23 mouse cellular contexts compared by ENCODE assay signal in the genomic region with DNA sequence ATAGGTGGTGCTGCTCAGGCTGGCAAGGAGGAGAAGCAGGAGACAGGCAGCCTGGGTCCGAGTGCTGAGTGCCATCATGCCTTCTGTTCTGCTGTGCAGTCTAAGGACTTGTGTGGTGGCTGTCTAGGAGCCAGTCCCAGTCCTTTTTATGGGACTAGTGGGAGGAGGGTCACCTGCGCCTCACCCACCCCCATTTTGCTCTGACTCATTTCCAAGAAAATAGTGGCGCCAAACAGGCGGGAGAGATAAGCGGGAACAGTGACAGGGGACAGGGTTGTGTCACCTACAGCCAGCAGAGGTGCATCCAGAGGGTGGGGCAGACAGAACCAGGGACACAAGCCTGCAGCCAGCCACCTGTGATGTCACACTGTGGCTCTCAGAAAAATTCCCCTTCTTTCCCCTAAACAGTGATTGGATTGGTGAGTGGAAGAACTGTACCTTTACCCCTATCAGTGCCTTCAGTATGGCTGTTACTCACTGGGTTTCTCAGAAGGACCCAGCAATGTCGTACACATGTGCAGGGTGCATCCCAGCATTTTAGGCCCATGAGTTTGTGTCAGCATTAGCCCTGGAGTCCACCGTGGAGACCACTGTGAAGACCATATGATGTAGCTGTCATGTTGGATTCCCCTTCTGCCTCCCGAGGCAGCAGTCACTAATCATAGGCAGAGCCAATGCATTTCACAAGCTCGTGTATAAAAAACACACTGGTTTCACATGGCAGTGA. TPM values are rescaled to one million over a fixed set of nuclear protein-coding genes. Genes with fewer than 3 reads are reported as not detected.
DNase-seq lines count a peak whose midpoint lies in the region; ATAC-seq and TF ChIP-seq lines count a peak whose summit lies in the region.
"Had no signal": no experiment of that assay in that cellular context is flagged by ENCODE, and none has a peak within 500 bp of the region (broad histone marks: within the 10 kb centered on the region; RNA-seq: fewer than 3 reads in every experiment).

Gene Hamp, minus strand, starts transcription at position 124 of the 727 bp plus-strand sequence.

- 54% methylated on average over 9 of the region's 9 CpGs for WGBS in heart, adult 2 months
- 24% methylated on average over 9 of the region's 9 CpGs for WGBS in liver, adult 2 months
- 63% methylated on average over 9 of the region's 9 CpGs for WGBS in liver, embryonic 11.5 days
- 69% methylated on average over 9 of the region's 9 CpGs for WGBS in bone marrow, adult 2 months
- WGBS in liver, embryonic 15.5 days (ENCODE audit: insufficient replicate concordance), result 56% methylated on average over 9 of the region's 9 CpGs

- TF ChIP-seq EP300 in heart, adult 2 months (IDR thresholded peaks at IDR 0.05; ENCODE audit: insufficient read depth, low read depth, low read length), result no peak

- ATAC-seq in liver, embryonic 11.5 days (replicated peaks; ENCODE audit: low FRiP score), result no peak
- ATAC-seq in liver, embryonic 15.5 days (ENCODE audit: insufficient read depth), result peak; percentile 38; the same call in 1 of the 2 replicates
- ATAC-seq: activated CD4-positive, CD25-positive, alpha-beta regulatory T cell, adult 4 months; midbrain, embryonic 15.5 days; Patski had no signal

- H3K9ac ChIP-seq in heart, adult 2 months (ENCODE audit: low read depth, low read length), result no peak within 1 kb of the TSS
- peak within 1 kb of the TSS; percentile 72 for H3K9ac ChIP-seq in liver, adult 2 months (ENCODE audit: low read depth, low read length)
- H3K9ac ChIP-seq in liver, embryonic 11.5 days (ENCODE audit: low read depth, low read length), result no peak within 1 kb of the TSS
- no peak within 1 kb of the TSS for H3K9ac ChIP-seq in liver, embryonic 15.5 days
- H3K9ac ChIP-seq: heart, embryonic 15.5 days; lung, embryonic 15.5 days; midbrain, embryonic 15.5 days had no signal

- H3K36me3 ChIP-seq in heart, adult 2 months (ENCODE audit: control insufficient read depth, insufficient read depth, low read length), result no peaks in the 10 kb centered on the region
- peaks cover 3% of the 10 kb centered on the region for H3K36me3 ChIP-seq in liver, adult 2 months (ENCODE audit: control insufficient read depth, insufficient read depth, low read length)
- peaks cover 3% of the 10 kb centered on the region; the same call in 1 of the 2 replicates for H3K36me3 ChIP-seq in liver, embryonic 11.5 days (ENCODE audit: control insufficient read depth, insufficient read depth, low read length)
- peaks cover 14% of the 10 kb centered on the region for H3K36me3 ChIP-seq in liver, embryonic 15.5 days (replicated peaks)

- H3K4me1 ChIP-seq in heart, adult 2 months (ENCODE audit: control insufficient read depth, insufficient read depth, low read length), result no peaks in the 10 kb centered on the region
- H3K4me1 ChIP-seq in liver, adult 2 months (ENCODE audit: control insufficient read depth, insufficient read depth, low read length), result peaks cover 7% of the 10 kb centered on the region
- H3K4me1 ChIP-seq in liver, embryonic 11.5 days (replicated peaks; ENCODE audit: control insufficient read depth, insufficient read depth, low read length), result no peaks in the 10 kb centered on the region
- H3K4me1 ChIP-seq in bone marrow, adult 2 months (ENCODE audit: control insufficient read depth, insufficient read depth, low read length), result peaks cover 2% of the 10 kb centered on the region
- H3K4me1 ChIP-seq in liver, embryonic 15.5 days (replicated peaks), result no peaks in the 10 kb centered on the region; the same call in 1 of the 2 replicates
- H3K4me1 ChIP-seq: forebrain, embryonic 10.5 days; heart, embryonic 15.5 days; limb, embryonic 10.5 days; lung, embryonic 15.5 days; midbrain, embryonic 15.5 days had no signal

- no peak within 1 kb of the TSS for H3K4me2 ChIP-seq in liver, embryonic 11.5 days
- no peak within 1 kb of the TSS for H3K4me2 ChIP-seq in liver, embryonic 15.5 days
- H3K4me2 ChIP-seq: heart, embryonic 15.5 days; lung, embryonic 15.5 days; midbrain, embryonic 15.5 days had no signal

- H3K27me3 ChIP-seq in heart, adult 2 months (ENCODE audit: control insufficient read depth, insufficient read depth, low read length), result no peaks in the 10 kb centered on the region
- no peaks in the 10 kb centered on the region for H3K27me3 ChIP-seq in liver, adult 2 months (ENCODE audit: control insufficient read depth, insufficient read depth, low read length)
- no peaks in the 10 kb centered on the region for H3K27me3 ChIP-seq in liver, embryonic 11.5 days (replicated peaks; ENCODE audit: control insufficient read depth, insufficient read depth, low read length)
- no peaks in the 10 kb centered on the region for H3K27me3 ChIP-seq in liver, embryonic 15.5 days
- H3K27me3 ChIP-seq: heart, embryonic 15.5 days; lung, embryonic 15.5 days; midbrain, embryonic 15.5 days; Patski had no signal

- intact Hi-C loops in heart, adult 2 months (cut with DNase I), result no loop called here
- intact Hi-C loops in left cerebral cortex, postnatal 25 days (cut with DNase I), result no loop called here

- TF ChIP-seq POLR2A in heart, adult 2 months (IDR thresholded peaks at IDR 0.05; ENCODE audit: insufficient read depth, low read depth, low read length), result no peak
- no peak; the same call in none of the 2 replicates for TF ChIP-seq POLR2A in liver, adult 2 months (IDR thresholded peaks at IDR 0.05; ENCODE audit: extremely low read depth, insufficient read depth, low read length)
- no peak for TF ChIP-seq POLR2A in bone marrow, adult 2 months (IDR thresholded peaks at IDR 0.05; ENCODE audit: borderline replicate concordance, control insufficient read depth, low read depth, low read length)

- TF ChIP-seq CTCF in heart, adult 2 months (IDR thresholded peaks at IDR 0.05), result no peak
- TF ChIP-seq CTCF in liver, adult 2 months (IDR thresholded peaks at IDR 0.05; ENCODE audit: low read depth, low read length), result no peak
- TF ChIP-seq CTCF in bone marrow, adult 2 months (IDR thresholded peaks at IDR 0.05; ENCODE audit: control insufficient read depth, insufficient read depth, low read length), result no peak

- no peak for DNase-seq in heart, adult 2 months
- DNase-seq in heart, adult 9 months (ENCODE audit: low spot score in 2 of 2), result no peak
- peak; percentile 88 for DNase-seq in liver, adult 2 months (ENCODE audit: extremely low read depth, low read depth, low spot score)
- DNase-seq in liver, embryonic 11.5 days (ENCODE audit: low spot score), result no peak
- DNase-seq in left cerebral cortex, postnatal 25 days (ENCODE audit: low spot score in 2 of 2), result no peak
- DNase-seq: cerebellum, adult 9-11 months; gastrocnemius, postnatal 14 days; layer of hippocampus, postnatal 36 days; thymus, adult 18-20 months had no signal

- no peaks in the 10 kb centered on the region for H3K9me3 ChIP-seq in liver, embryonic 11.5 days (ENCODE audit: control insufficient read depth, low read length)
- no peaks in the 10 kb centered on the region for H3K9me3 ChIP-seq in liver, embryonic 15.5 days (replicated peaks)
- H3K9me3 ChIP-seq: forebrain, embryonic 10.5 days; heart, embryonic 15.5 days; limb, embryonic 10.5 days; lung, embryonic 15.5 days; midbrain, embryonic 15.5 days had no signal

- H3K4me3 ChIP-seq in heart, adult 2 months, result no peak within 1 kb of the TSS
- peak within 1 kb of the TSS; percentile 62 for H3K4me3 ChIP-seq in liver, adult 2 months (ENCODE audit: insufficient read depth, low read depth, low read length)
- H3K4me3 ChIP-seq in liver, embryonic 11.5 days (ENCODE audit: low read depth, low read length), result no peak within 1 kb of the TSS
- H3K4me3 ChIP-seq in bone marrow, adult 2 months (replicated peaks; ENCODE audit: control insufficient read depth, low read depth, low read length), result no peak within 1 kb of the TSS
- no peak within 1 kb of the TSS for H3K4me3 ChIP-seq in liver, embryonic 15.5 days (replicated peaks)
- H3K4me3 ChIP-seq: forebrain, embryonic 10.5 days; heart, embryonic 15.5 days; limb, embryonic 10.5 days; lung, embryonic 15.5 days; midbrain, embryonic 15.5 days had no signal

- H3K79me2 ChIP-seq in heart, adult 2 months (replicated peaks; ENCODE audit: control insufficient read depth, insufficient read depth, low read length), result no peaks in the 10 kb centered on the region
- no peaks in the 10 kb centered on the region; the same call in 1 of the 2 replicates for H3K79me2 ChIP-seq in liver, adult 2 months (ENCODE audit: control insufficient read depth, insufficient read depth, low read length)

- H3K27ac ChIP-seq in heart, adult 2 months, result no peak within 1 kb of the TSS
- H3K27ac ChIP-seq in liver, adult 2 months (replicated peaks; ENCODE audit: insufficient read depth, low read depth, low read length), result peak within 1 kb of the TSS; percentile 77
- H3K27ac ChIP-seq in liver, embryonic 11.5 days (ENCODE audit: low read depth, low read length), result no peak within 1 kb of the TSS
- H3K27ac ChIP-seq in bone marrow, adult 2 months (ENCODE audit: control insufficient read depth, insufficient read depth, low read depth, low read length, poor library complexity), result no peak within 1 kb of the TSS
- no peak within 1 kb of the TSS for H3K27ac ChIP-seq in liver, embryonic 15.5 days (replicated peaks)
- H3K27ac ChIP-seq: forebrain, embryonic 10.5 days; heart, embryonic 15.5 days; limb, embryonic 10.5 days; lung, embryonic 15.5 days; midbrain, embryonic 15.5 days had no signal

RNA-seq across cellular contexts. Expression of gene Hamp, which starts in this region (rescaled TPM):
- total RNA-seq in heart, adult 2 months (2021), result 10 to 100 TPM; 11.8 to 14.2 TPM
- 114 and 141 TPM in 2 replicates for polyA plus RNA-seq in heart, adult 2 months (2012; rRNA removed)
- 1,191 and 3,227 TPM in 2 replicates for total RNA-seq in liver, adult 2 months (2014; rRNA removed)
- 8,217 and 12,671 TPM in 2 replicates for polyA plus RNA-seq in liver, adult 2 months (2012; rRNA removed)
- not detected in 2 replicates for polyA plus RNA-seq in liver, embryonic 11.5 days (2014; fragmentation: Nextera tagmentation; extraction: Ambion mirVana)
- polyA plus RNA-seq in bone marrow, adult 2 months (2011; ENCODE audit: insufficient read depth, insufficient read length, low replicate concordance, missing spikeins), result 9.2 and 42.2 TPM in 2 replicates
- 22.2 and 25.5 TPM in 2 replicates for polyA plus RNA-seq in liver, embryonic 15.5 days (2015; fragmentation: Nextera tagmentation; extraction: Ambion mirVana)
- not detected for total RNA-seq in left cerebral cortex, postnatal 25 days (2021)
- total RNA-seq: gastrocnemius, postnatal 14 days; layer of hippocampus, adult 18-20 months; layer of hippocampus, postnatal 36 days had no signal
- polyA plus RNA-seq: activated CD4-positive, CD25-positive, alpha-beta regulatory T cell, adult 4 months; C2C12; embryonic facial prominence, embryonic 14.5 days; forebrain, embryonic 10.5 days; frontal cortex, adult 2 months; heart, embryonic 15.5 days; kidney, embryonic 14.5 days; limb, embryonic 10.5 days; lung, embryonic 15.5 days; midbrain, embryonic 15.5 days; Patski had no signal

Comparison
In these comparisons a context has a peak if more than half of its experiments do, and no peak if none do; other contexts are left out.
1. RNA of gene Hamp (total RNA-seq): 1,191 to 3,227 TPM in liver, adult 2 months; 11.8 to 14.2 TPM in heart, adult 2 months and not detected in left cerebral cortex, postnatal 25 days; every median in the first group is over 10 times any median in the second.
2. RNA of gene Hamp (polyA plus RNA-seq): 8,217 to 12,671 TPM in liver, adult 2 months; 114 to 141 TPM in heart, adult 2 months, 9.2 to 42.2 TPM in bone marrow, adult 2 months, 22.2 to 25.5 TPM in liver, embryonic 15.5 days and not detected in liver, embryonic 11.5 days; every median in the first group is over 10 times any median in the second.